Mouse (Mus musculus) ES-E14 (cell line): Measurements from ENCODE around the gene Cntd1.

Source experiments
- CHD2 ChIP-seq: IDR thresholded peaks from 2 replicates; pipeline ENCODE4 v1.6.1; 2014; ENCODE audit warnings: mild to moderate bottlenecking, low read depth, low read length, inconsistent platforms
- HCFC1 ChIP-seq: IDR thresholded peaks from 2 replicates; pipeline ENCODE4 v1.6.1; 2012; ENCODE audit warnings: low read length, inconsistent platforms, borderline replicate concordance; ENCODE audit not compliant: insufficient read depth
- MAFK ChIP-seq: IDR thresholded peaks from 2 replicates; pipeline ENCODE4 v1.6.1; 2014; ENCODE audit warnings: mild to moderate bottlenecking, low read depth, low read length, inconsistent platforms; ENCODE audit not compliant: insufficient read depth
- ZC3H11A ChIP-seq: IDR thresholded peaks from 2 replicates; pipeline ENCODE4 v1.6.1; 2012; ENCODE audit warnings: low read depth, mild to moderate bottlenecking, inconsistent platforms, low read length, borderline replicate concordance
- ZNF384 ChIP-seq: IDR thresholded peaks from 2 replicates; pipeline ENCODE4 v1.6.1; 2012; ENCODE audit warnings: low read depth, low read length, inconsistent platforms

- TF ChIP-seq HCFC1 (no peak), ZC3H11A (no peak), CHD2 (no peak), ZNF384 (no peak), MAFK (no peak)
Observed at GRCm38 (mm10) chr11:101259261-101259712, 19.5 kb upstream of the Cntd1 start.
